Mouse (Mus musculus): ENCODE measurements around the gene Depdc7.

The Depdc7 gene

DNA sequence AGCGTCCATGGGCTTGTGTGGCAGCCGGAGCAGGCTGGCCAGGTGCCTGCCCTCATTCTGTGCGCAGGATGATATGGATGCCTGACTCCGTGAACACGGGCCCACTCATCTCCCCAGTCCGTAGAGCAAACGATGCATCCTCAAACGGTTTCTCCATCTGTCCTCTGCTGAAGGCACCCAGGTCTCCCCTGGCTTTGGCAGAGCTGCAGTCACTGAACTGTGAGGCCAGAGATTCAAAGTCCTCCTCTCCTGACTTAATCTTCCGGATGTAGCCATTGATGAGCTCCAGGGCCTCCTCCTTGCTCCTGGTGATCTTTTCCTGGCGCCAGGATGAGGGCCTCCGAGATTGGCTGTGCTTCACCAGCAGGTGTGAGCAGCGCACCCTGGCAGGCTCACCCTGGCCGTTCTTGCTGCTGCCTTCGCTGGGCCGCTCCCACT lies 28.4 kb downstream of the Depdc7 start:
- DNase-seq = peak; percentile 81 to 85

GRCm38 (mm10) chr2:104712486-104712809 lies 30.2 kb downstream of the Depdc7 start:
- no peak for DNase-seq

DNA sequence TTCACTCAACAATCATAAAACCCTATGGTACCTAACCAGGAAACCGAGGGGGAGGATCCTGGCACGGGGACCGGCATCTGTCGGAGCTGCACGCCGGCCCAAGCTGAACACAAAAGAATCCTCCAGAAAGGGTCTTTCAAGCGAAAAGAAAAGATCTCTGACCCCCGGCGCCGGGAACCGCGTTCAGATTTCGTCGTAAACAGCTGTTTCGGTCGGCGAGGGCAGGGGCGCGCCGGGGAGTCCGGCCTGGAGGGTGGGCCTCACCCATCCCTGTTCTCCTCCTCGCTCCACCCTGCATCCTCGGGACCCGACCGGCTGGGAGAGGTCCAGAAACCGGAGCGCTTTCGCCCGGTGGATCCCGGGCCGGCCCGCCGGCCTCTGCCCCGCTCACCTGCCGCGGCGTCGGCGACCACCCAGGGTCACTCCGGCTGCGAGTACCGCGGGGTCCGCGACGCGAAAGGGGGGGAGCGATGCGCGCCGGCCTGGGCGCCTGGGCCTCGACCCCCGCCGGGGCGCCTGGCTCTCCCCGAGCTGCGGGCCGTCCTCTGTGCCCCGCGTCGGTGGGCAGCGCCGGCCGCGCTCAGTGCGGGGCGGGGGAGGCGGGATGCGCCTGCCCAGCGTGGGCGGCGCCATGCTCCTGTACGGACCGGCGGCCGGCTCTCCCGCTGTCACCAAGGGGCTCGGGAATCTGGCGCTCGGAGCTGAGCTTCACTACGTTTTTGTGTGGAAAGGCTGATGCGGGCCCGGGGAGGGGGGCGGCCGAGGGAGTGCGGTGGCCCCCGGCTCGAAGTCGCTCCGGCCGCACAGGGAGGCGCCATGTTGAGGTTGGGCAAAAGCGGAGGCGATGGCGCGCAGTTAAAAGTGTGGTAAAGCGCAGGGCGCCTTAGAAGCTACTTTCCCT lies 30.8 kb downstream of the Depdc7 start, which contains the start of gene Tcp11l1:
Gene Tcp11l1 (minus strand): TSS at position 585 of the 901 bp plus-strand sequence.
- peak; percentile 83 to 85 for DNase-seq

DNA sequence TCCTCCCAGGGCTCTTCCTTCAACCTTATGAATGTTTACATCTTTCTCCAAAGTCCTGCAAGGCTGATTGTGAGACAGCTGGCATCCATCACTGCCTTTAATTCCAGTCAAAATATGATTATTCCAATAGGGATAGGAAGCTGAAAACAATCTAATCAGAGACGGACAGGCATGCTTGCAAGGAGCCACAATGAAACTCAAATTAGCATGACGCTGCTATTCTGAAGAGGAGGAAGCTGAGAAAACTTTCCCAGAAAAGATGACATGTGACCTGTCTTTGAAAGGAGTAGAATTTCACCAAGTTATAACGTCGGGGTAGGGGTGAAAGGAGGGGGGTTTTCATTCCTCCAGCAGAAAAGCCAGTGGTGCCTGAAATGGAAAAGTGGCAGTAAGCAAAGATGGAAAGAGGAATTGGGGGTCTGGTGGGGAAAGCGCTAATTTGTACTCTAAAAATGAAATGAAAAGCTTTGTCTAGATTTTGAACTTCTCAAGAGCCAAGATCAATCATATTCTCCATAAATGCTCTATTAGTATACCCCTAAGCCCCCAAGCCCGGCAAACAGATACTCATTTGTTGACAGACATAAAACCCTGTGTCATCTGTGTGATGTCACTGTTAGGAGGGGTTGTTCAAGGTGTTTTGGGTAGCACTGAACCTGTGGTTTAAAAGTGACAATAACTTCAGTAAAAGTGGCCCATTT lies 31.9 kb downstream of the Depdc7 start:
- peak in 1 of 2 experiments; percentile 25 for DNase-seq

DNA sequence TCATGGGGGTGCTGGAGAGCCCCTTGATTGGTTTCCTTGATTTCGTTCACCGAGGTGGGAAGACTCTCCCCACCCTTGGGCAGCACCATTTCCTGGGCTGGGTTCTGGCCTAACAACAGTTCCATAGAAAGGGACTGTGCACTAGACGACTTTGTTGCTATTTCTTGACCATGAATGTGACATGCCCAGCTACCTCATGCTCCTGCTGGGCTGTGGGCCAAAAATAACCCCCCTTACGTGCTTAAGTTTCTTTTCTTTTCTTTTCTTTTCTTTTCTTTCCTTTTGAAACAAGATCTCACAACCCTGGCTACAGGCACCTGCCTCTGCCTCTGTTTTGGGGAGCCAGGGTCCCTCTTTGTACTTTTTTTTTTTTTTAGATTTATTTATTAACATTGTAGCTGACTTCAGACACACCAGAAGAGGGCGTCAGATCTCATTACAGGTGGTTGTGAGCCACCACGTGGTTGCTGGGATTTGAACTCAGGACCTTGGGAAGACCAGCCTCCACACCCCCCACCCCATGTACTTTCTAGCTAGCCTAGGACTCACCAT lies 32.8 kb downstream of the Depdc7 start:
- DNase-seq = no peak

DNA sequence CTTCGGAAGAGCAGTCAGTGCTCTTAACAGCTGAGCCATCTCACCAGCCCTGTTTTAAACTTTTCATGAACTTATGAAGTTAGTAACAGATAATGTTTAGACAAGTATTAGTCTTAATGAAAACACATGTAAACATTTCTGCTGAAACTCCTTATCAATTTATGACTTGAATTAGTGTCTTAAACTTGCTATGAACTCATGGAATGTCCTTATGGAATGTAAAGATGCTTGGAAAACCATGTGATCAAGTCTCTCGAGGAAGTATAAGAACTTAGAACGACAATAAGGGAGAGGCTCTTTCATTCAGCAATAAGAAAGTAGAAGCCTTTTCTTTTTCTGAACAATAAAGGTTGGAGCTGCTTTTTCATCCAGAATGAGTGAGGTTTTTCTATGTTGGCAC lies 38.3 kb downstream of the Depdc7 start:
- DNase-seq = no peak

GRCm38 (mm10) chr2:104703158-104703557 lies 39.5 kb downstream of the Depdc7 start:
- no peak for DNase-seq

- no peak for DNase-seq
Observed at GRCm38 (mm10) chr2:104699659-104700058, 43.0 kb downstream of the Depdc7 start.

GRCm38 (mm10) chr2:104692551-104692950 lies 50.1 kb downstream of the Depdc7 start:
- DNase-seq = peak in 1 of 2 experiments; percentile 42

- DNase-seq = no peak
Observed at GRCm38 (mm10) chr2:104690720-104691119, 52.0 kb downstream of the Depdc7 start.

GRCm38 (mm10) chr2:104688724-104689123 lies 54.0 kb downstream of the Depdc7 start:
- DNase-seq = peak; percentile 16 to 23

DNA sequence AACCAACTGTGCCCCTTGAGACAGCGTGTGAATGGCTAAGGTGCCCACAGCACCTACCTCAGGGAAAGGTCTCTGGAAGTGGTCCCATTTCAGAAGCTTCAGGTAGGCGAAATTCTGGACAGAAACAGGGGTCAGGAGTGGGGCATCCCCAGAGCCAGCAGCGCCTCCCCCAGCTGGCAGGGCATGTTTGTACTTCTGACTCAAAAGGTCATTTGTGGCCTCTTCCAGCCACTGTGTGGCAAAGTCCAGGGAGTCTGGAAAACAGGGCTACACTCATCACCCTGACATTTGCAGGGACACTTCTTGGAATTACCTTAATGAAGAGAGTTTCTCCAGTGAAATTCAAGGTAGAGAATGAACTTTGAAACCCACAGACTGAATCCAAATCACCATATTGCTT lies 54.4 kb downstream of the Depdc7 start:
- no peak for DNase-seq

GRCm38 (mm10) chr2:104687261-104687660 lies 55.4 kb downstream of the Depdc7 start:
- no peak for DNase-seq

GRCm38 (mm10) chr2:104685418-104685817 lies 57.3 kb downstream of the Depdc7 start:
- DNase-seq = peak; percentile 90 to 91

DNA sequence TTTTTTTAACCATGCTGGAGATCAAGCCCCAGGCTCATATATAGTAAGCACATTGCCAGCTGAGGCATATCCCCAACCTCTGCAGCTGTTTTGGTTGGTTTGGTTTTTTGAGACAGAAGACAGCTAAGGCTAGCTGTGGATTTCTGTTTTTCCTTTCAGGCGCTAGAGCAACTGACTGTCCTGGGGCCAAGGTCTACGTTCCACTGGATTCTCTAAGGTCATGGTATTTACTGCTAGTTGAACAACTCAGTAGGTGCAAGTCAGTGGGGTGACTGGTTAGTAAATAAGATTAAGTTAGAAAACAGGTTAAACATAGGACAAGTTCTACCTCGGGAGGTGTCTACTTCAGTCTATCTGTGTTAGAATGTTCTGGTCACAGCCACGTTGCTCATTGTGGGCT lies 57.9 kb downstream of the Depdc7 start:
- no peak for DNase-seq

DNA sequence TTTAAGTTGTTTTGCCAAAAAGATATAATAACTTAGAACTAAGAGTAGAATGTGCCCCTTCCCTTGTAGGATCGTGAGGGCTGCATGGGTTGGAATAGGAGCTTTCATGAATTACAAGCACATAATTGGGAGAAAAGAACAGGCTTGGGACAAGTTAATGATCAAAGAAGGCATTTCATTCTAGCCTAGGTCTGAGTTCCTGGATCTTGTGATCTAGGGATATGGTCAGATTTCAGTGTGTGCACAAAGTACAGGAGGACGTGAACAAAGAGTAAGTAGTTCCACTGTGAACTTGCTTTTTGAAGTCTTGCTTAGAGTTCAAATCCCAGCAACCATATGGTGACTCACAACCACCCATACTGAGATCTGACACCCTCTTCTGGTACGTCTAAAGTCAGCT lies 65.4 kb downstream of the Depdc7 start:
- DNase-seq = no peak
